Mouse (Mus musculus) MEL (cell line): Measurements from ENCODE around the gene Irf2bp2. TPM values are rescaled to one million over a fixed set of nuclear protein-coding genes. Genes with fewer than 3 reads are reported as not detected.

Experiments
- DNase-seq: peaks from one replicate; pipeline ENCODE4 v3.0.0; 2011; ENCODE audit warnings: low read depth, low spot score
- H3K27ac ChIP-seq: 2 replicates; pipeline ENCODE4 v1.5.1; 2012; ENCODE audit warnings: low read depth, mild to moderate bottlenecking, control low read depth, low read length, moderate library complexity; ENCODE audit not compliant: control insufficient read depth
- H3K27me3 ChIP-seq, 2 experiments: fragments of 150-350 bp in 1 of 2; sonication (generic) in 1 of 2; 2 replicates each; pipeline ENCODE4 v1.6.1; 2012; ENCODE audit warnings: low read length in 2 of 2, mild to moderate bottlenecking in 2 of 2, improper control_type of control experiment in 1 of 2, moderate library complexity in 1 of 2; ENCODE audit not compliant: insufficient read depth in 2 of 2, control insufficient read depth in 1 of 2
- H3K36me3 ChIP-seq, 2 experiments: 2 replicates each; pipeline ENCODE4 v1.6.1; 2012 to 2014; ENCODE audit warnings: low read length in 2 of 2, improper control_type of control experiment in 1 of 2, inconsistent platforms in 1 of 2, mild to moderate bottlenecking in 1 of 2; ENCODE audit not compliant: insufficient read depth in 2 of 2, control insufficient read depth in 1 of 2
- H3K4me1 ChIP-seq, 2 experiments: fragments of 150-350 bp in 1 of 2; sonication (generic) in 1 of 2; 2 replicates each; pipeline ENCODE4 v1.6.1; 2012; ENCODE audit warnings: low read length in 2 of 2, improper control_type of control experiment in 1 of 2, mild to moderate bottlenecking in 1 of 2; ENCODE audit not compliant: insufficient read depth in 2 of 2, control insufficient read depth in 1 of 2
- H3K4me3 ChIP-seq, 2 experiments: fragments of 150-350 bp in 1 of 2; sonication (generic) in 1 of 2; 2 replicates each; pipeline ENCODE4 v1.5.1; 2012; ENCODE audit warnings: low read depth in 2 of 2, low read length in 2 of 2, mild to moderate bottlenecking in 2 of 2, moderate library complexity in 2 of 2, control low read depth in 1 of 2, improper control_type of control experiment in 1 of 2; ENCODE audit not compliant: control insufficient read depth in 1 of 2, insufficient read depth in 1 of 2
- H3K79me2 ChIP-seq: 2 replicates; pipeline ENCODE4 v1.6.1; 2012; ENCODE audit warnings: mild to moderate bottlenecking, low read length, moderate library complexity; ENCODE audit not compliant: control insufficient read depth, poor library complexity, insufficient read depth
- H3K9ac ChIP-seq: 2 replicates; pipeline ENCODE4 v1.6.1; 2012; ENCODE audit warnings: low read depth, mild to moderate bottlenecking, control low read depth, low read length, moderate library complexity; ENCODE audit not compliant: control insufficient read depth, poor library complexity, severe bottlenecking
- H3K9me3 ChIP-seq: fragments of 150-350 bp; sonication (generic); replicated peaks from 2 replicates; pipeline ENCODE4 v1.6.1; 2012; ENCODE audit warnings: mild to moderate bottlenecking, low read length, improper control_type of control experiment, moderate library complexity; ENCODE audit not compliant: insufficient read depth
- CHD2 ChIP-seq: IDR thresholded peaks from 2 replicates; pipeline ENCODE4 v1.6.1; 2011; ENCODE audit warnings: low read length, improper control_type of control experiment
- ELF1 ChIP-seq: IDR thresholded peaks from 2 replicates; pipeline ENCODE4 v1.6.1; 2014; ENCODE audit warnings: low read depth, mild to moderate bottlenecking, inconsistent platforms, low read length, improper control_type of control experiment, moderate library complexity
- GABPA ChIP-seq: IDR thresholded peaks from 2 replicates; pipeline ENCODE4 v1.6.1; 2012; ENCODE audit warnings: low read depth, mild to moderate bottlenecking, inconsistent platforms, low read length, improper control_type of control experiment, moderate library complexity
- GATA1 ChIP-seq: IDR thresholded peaks from 2 replicates; pipeline ENCODE4 v1.6.1; 2011; ENCODE audit warnings: low read depth, low read length, improper control_type of control experiment
- HCFC1 ChIP-seq: IDR thresholded peaks from 2 replicates; pipeline ENCODE4 v1.6.1; 2012; ENCODE audit warnings: low read depth, mild to moderate bottlenecking, inconsistent platforms, low read length, improper control_type of control experiment, moderate library complexity
- JUND ChIP-seq: IDR thresholded peaks from 2 replicates; pipeline ENCODE4 v1.6.1; 2011; ENCODE audit warnings: low read depth, mild to moderate bottlenecking, improper control_type of control experiment, low read length
- KAT2A ChIP-seq: conservative IDR thresholded peaks from 2 replicates; pipeline ENCODE4 v1.6.1; 2012; ENCODE audit warnings: low read depth, low read length, improper control_type of control experiment, inconsistent platforms
- MAFK ChIP-seq: IDR thresholded peaks from 2 replicates; pipeline ENCODE4 v1.6.1; 2011; ENCODE audit warnings: low read depth, mild to moderate bottlenecking, low read length, improper control_type of control experiment, borderline replicate concordance
- MAX ChIP-seq: IDR thresholded peaks from 2 replicates; pipeline ENCODE4 v1.6.1; 2011; ENCODE audit warnings: low read length, improper control_type of control experiment
- MEF2A ChIP-seq: IDR thresholded peaks from 2 replicates; pipeline ENCODE4 v1.6.1; 2014; ENCODE audit warnings: low read depth, mild to moderate bottlenecking, inconsistent platforms, low read length, improper control_type of control experiment; ENCODE audit not compliant: poor library complexity, insufficient replicate concordance, severe bottlenecking; ENCODE audit errors: extremely low read depth
- MXI1 ChIP-seq: IDR thresholded peaks from 2 replicates; pipeline ENCODE4 v1.6.1; 2011; ENCODE audit warnings: mild to moderate bottlenecking, low read depth, low read length, improper control_type of control experiment
- MYC ChIP-seq: IDR thresholded peaks from 2 replicates; pipeline ENCODE4 v1.6.1; 2011; ENCODE audit warnings: low read depth, mild to moderate bottlenecking, low read length, improper control_type of control experiment, moderate library complexity
- NELFE ChIP-seq: IDR thresholded peaks from 2 replicates; pipeline ENCODE4 v1.6.1; 2011; ENCODE audit warnings: low read depth, low read length, improper control_type of control experiment
- POLR2A ChIP-seq, 2 experiments: IDR thresholded peaks; 2 replicates each; pipeline ENCODE4 v1.6.1; 2011 to 2012; ENCODE audit warnings: low read length in 2 of 2, mild to moderate bottlenecking in 2 of 2, control low read depth in 1 of 2, improper control_type of control experiment in 1 of 2, low read depth in 1 of 2, moderate library complexity in 1 of 2; ENCODE audit not compliant: control insufficient read depth in 1 of 2, insufficient read depth in 1 of 2, poor library complexity in 1 of 2
- POLR2AphosphoS2 ChIP-seq: IDR thresholded peaks from 2 replicates; pipeline ENCODE4 v1.6.1; 2011; ENCODE audit warnings: low read length, improper control_type of control experiment
- RAD21 ChIP-seq: IDR thresholded peaks from 2 replicates; pipeline ENCODE4 v1.6.1; 2011; ENCODE audit warnings: mild to moderate bottlenecking, low read depth, low read length, improper control_type of control experiment
- RCOR1 ChIP-seq: IDR thresholded peaks from 2 replicates; pipeline ENCODE4 v1.6.1; 2012; ENCODE audit warnings: low read depth, mild to moderate bottlenecking, inconsistent platforms, low read length, improper control_type of control experiment
- TBP ChIP-seq: IDR thresholded peaks from 2 replicates; pipeline ENCODE4 v1.8.0; 2011; ENCODE audit warnings: low read depth, low read length, improper control_type of control experiment
- UBTF ChIP-seq: IDR thresholded peaks from 2 replicates; pipeline ENCODE4 v1.6.1; 2012; ENCODE audit warnings: low read depth, mild to moderate bottlenecking, inconsistent platforms, low read length, improper control_type of control experiment, moderate library complexity, borderline replicate concordance; ENCODE audit not compliant: insufficient read depth
- USF1 ChIP-seq: IDR thresholded peaks from 2 replicates; pipeline ENCODE4 v1.6.1; 2014; ENCODE audit warnings: low read depth, mild to moderate bottlenecking, inconsistent platforms, low read length, improper control_type of control experiment, moderate library complexity
- ZC3H11A ChIP-seq: IDR thresholded peaks from 2 replicates; pipeline ENCODE4 v1.6.1; 2012; ENCODE audit warnings: low read depth, mild to moderate bottlenecking, inconsistent platforms, low read length, improper control_type of control experiment
- ZMIZ1 ChIP-seq: IDR thresholded peaks from 2 replicates; pipeline ENCODE4 v1.6.1; 2012; ENCODE audit warnings: low read depth, mild to moderate bottlenecking, inconsistent platforms, low read length, improper control_type of control experiment, moderate library complexity
- ZNF384 ChIP-seq: IDR thresholded peaks from 2 replicates; pipeline ENCODE4 v1.6.1; 2012; ENCODE audit warnings: low read depth, mild to moderate bottlenecking, inconsistent platforms, low read length, improper control_type of control experiment
- polyA plus RNA-seq, 2 experiments: library from polyadenylated mRNA; stranded (reverse) in 1 of 2; unstranded in 1 of 2; fragments of >175 nt in 1 of 2; fragments of >200 nt in 1 of 2; gene quantifications; 2 replicates each; pipeline versions ENCODE4 v1.2.1 to v1.2.4; 2012; ENCODE audit warnings: low replicate concordance in 2 of 2, low read depth in 1 of 2; ENCODE audit not compliant: insufficient read length in 2 of 2, insufficient read depth in 1 of 2, missing spikeins in 1 of 2
- total RNA-seq: library from RNA; depleted of rRNA; stranded (reverse); fragments of 300-350 nt; gene quantifications from 2 replicates; pipeline ENCODE4 v1.2.3, GENCODE M21; 2012

The Irf2bp2 gene
- total and polyA plus RNA-seq, 3 experiments, result 17.1 to 30.4 TPM; not detected in 1

GRCm38 (mm10) chr8:126594481-126595000 is 755 bp upstream of the Irf2bp2 start (continued):
- TF ChIP-seq KAT2A (no peak), MEF2A (no peak), JUND (no peak), HCFC1 (peak; percentile 69), ELF1 (peak; percentile 46; the same call in 1 of the 2 replicates), ZC3H11A (no peak), MXI1 (0 out of 2 replicates have a peak, but pooled peaks have one; percentile 8), RCOR1 (no peak), RAD21 (no peak; the same call in 1 of the 2 replicates), CHD2 (no peak), NELFE (peak; percentile 82), POLR2A (IDR thresholded peaks at IDR 0.05; ENCODE audit: control insufficient read depth in 1 of 2, insufficient read depth in 1 of 2, low read depth in 1 of 2, low read length in 2 of 2, poor library complexity in 1 of 2) (peak; percentile 54 to 88; a peak in 3 of 4 replicates), USF1 (peak; percentile 70), MAX (no peak), GABPA (no peak), ZMIZ1 (peak; percentile 98), MYC (no peak), UBTF (peak; percentile 89; the same call in 1 of the 2 replicates), POLR2AphosphoS2 (peak; percentile 94), TBP (peak; percentile 87)

- Histone ChIP-seq H3K79me2 (peaks cover 66% of the 10 kb centered on the region), H3K4me1 (peaks cover 15 to 19% of the 10 kb centered on the region in 2 experiments), H3K27me3 (no peaks in the 10 kb centered on the region), H3K4me3 (peak overlapping the region; percentile 79 to 90), H3K36me3 (peaks cover 19 to 22% of the 10 kb centered on the region in 2 experiments), H3K27ac (peak overlapping the region; percentile 62), H3K9me3 (no peaks in the 10 kb centered on the region), H3K9ac (peak overlapping the region; percentile 95)
- DNase-seq, result peak; percentile 58
- TF ChIP-seq MAX (no peak), ZNF384 (no peak), POLR2AphosphoS2 (no peak), GATA1 (no peak), MAFK (no peak), CHD2 (no peak), JUND (no peak)
Measured at GRCm38 (mm10) chr8:126592771-126593571, 815 bp downstream of the Irf2bp2 start.
